Mouse (Mus musculus): ENCODE data around the gene Gm27021. TPM values are rescaled to one million over a fixed set of nuclear protein-coding genes. Genes with fewer than 3 reads are reported as not detected.

The Gm27021 gene
- total RNA-seq, 1 experiment from 2014 or later = not detected

DNA sequence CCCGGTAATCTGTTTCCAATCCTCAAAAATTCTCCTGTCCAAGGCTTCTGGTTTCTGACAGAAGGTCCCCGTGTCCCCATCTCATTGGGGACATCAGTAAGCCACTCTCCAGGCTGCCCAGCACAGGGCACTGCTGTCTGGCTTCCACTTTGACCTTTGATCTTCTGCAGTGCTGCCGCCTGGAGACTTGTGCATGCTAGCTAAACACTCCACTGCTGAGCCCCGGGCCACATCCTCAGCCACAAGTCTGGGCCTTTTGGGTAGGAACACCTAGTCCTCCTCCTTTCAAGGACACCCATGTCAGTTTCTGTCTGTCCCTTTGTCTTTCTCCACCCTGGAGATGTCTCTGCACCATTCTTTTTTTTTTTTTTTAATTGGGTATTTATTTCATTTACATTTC is 25.1 kb upstream of the Gm27021 start:
- no peak for ATAC-seq (replicated peaks in 1 of 2; ENCODE audit: insufficient read depth in 1 of 2, low FRiP score in 2 of 2, low TSS enrichment in 1 of 2, low read depth in 1 of 2, poor library complexity in 2 of 2, severe bottlenecking in 2 of 2)

DNA sequence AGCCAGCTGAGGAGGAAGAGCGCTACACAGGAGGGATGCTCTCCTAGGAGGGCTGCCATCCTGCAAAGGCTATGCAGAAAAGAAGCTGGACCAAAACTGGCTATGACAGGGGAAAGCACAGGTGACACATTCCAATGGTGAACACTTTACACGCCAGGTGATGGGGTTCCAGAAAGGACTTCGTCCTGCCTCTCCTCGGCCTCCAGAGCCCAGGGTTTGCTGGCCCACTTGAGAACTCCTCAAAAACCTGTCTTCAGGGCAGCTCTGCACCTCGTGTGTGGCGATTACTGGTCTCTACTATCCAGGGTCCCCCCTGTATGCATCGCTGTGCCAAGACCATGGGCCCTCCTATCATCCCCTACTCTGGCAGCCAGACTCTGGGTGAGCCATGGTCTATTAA is 20.6 kb upstream of the Gm27021 start:
- no peak for ATAC-seq (replicated peaks in 1 of 2; ENCODE audit: insufficient read depth in 1 of 2, low FRiP score in 2 of 2, low TSS enrichment in 1 of 2, low read depth in 1 of 2, poor library complexity in 2 of 2, severe bottlenecking in 2 of 2)

- no peak for ATAC-seq (replicated peaks in 1 of 2; ENCODE audit: insufficient read depth in 1 of 2, low FRiP score in 2 of 2, low TSS enrichment in 1 of 2, low read depth in 1 of 2, poor library complexity in 2 of 2, severe bottlenecking in 2 of 2)
Measured at GRCm38 (mm10) chr8:120687786-120688185, 19.9 kb upstream of the Gm27021 start.

DNA sequence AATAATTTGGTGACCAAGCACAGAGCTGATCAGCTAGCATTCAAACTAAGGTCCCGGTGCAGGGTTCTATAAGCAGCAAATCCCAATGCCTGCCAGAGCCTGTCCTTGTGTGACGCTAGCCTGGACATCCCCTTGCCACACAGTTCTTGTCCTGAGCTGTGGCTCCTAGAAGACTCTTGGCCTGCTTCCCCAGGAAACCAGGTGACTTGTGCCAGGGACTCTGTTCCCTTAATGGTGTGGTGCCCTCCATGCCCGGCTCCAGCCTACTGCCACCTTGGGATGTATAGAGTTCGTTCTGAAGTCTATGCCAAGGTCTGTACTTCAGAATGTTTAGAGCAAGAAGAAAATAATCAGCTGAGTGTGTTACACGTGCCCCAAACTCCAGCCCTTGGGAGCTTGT is 18.7 kb upstream of the Gm27021 start:
- ATAC-seq (replicated peaks in 1 of 2; ENCODE audit: insufficient read depth in 1 of 2, low FRiP score in 2 of 2, low TSS enrichment in 1 of 2, low read depth in 1 of 2, poor library complexity in 2 of 2, severe bottlenecking in 2 of 2) = no peak

GRCm38 (mm10) chr8:120686051-120686450 is 18.2 kb upstream of the Gm27021 start:
- peak; percentile 77 to 81 for ATAC-seq (replicated peaks in 1 of 2; ENCODE audit: insufficient read depth in 1 of 2, low FRiP score in 2 of 2, low TSS enrichment in 1 of 2, low read depth in 1 of 2, poor library complexity in 2 of 2, severe bottlenecking in 2 of 2)

DNA sequence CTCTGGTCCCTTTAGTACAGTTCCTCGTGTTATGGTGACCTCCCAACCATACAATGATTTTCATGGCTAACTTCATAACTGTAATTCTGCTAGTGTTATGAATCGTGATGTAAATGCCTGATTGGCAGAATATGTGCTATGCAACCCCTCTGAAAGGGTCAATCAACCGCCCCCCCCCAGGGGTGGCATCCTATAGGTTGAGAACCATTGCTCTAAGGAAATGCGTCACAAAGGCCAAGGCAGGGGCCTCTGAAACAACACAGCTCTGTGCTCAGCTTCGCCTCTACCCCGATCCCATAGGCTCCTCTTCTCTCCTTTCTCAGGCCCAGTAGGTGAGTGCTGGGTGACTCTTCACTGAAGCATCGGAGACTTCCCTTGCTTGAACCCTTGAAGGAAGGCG is 17.7 kb upstream of the Gm27021 start:
- no peak for ATAC-seq (replicated peaks in 1 of 2; ENCODE audit: insufficient read depth in 1 of 2, low FRiP score in 2 of 2, low TSS enrichment in 1 of 2, low read depth in 1 of 2, poor library complexity in 2 of 2, severe bottlenecking in 2 of 2)

DNA sequence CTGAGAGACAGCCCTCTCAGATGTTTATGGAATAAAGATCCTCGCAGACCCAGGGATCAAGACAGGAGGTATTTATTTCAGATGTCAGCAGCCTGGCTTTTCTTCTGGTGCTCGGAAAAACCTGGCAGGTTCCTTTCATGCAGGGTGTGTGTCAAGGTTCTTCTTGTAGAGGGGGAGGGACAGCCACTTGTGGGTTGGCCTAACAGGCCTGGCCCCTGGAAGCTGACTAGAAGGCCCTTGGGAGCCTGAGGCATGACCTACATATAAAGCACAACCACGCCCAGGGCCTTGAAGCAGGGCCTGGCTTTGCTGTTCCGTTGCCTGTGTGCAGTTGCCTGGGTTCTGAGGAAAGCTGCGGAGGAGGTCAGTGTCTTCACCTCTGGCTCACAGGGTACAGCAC is 17.2 kb upstream of the Gm27021 start:
- no peak for ATAC-seq (replicated peaks in 1 of 2; ENCODE audit: insufficient read depth in 1 of 2, low FRiP score in 2 of 2, low TSS enrichment in 1 of 2, low read depth in 1 of 2, poor library complexity in 2 of 2, severe bottlenecking in 2 of 2)

DNA sequence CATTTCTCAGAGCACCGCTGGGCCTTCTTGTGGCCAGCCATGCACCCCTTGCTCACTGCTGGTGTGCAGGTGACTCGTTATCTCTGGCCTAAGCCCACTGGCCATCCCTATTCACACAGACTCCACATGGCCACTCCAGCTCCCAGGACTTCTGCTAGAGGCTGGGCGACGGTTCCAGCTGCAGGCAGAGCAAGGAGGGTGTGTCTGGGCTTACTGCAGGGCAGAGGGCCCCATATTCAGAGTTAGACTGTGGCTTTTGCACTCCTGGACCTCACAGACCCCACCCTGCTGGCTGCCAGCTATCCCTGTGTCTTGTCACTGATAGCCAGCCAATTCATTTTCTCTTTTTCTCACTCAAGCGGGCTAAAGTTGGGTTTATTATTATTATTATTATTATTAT is 16.2 kb upstream of the Gm27021 start:
- no peak for ATAC-seq (replicated peaks in 1 of 2; ENCODE audit: insufficient read depth in 1 of 2, low FRiP score in 2 of 2, low TSS enrichment in 1 of 2, low read depth in 1 of 2, poor library complexity in 2 of 2, severe bottlenecking in 2 of 2)

DNA sequence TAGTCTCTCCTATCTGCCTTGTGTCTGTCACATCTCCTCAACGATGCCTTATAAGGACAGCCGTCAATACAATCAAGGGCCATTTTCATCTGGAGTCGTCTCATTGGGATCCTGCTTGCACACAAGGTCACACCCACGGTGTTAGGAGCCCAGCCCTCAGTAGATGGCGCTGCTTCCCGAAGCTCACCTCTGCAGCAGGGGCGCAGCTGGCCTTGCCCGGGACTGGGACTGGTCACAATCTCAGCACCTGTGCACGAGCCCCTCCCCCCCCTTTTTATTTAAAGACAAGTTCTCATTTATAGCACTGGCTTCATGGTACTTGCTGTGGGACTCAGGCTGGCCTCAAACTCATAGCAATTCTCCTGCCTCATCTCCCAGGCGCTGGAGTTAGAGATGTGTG is 15.7 kb upstream of the Gm27021 start:
- peak in 1 of 2 experiments; percentile 42; a peak in 1 of 4 replicates for ATAC-seq (replicated peaks in 1 of 2; ENCODE audit: insufficient read depth in 1 of 2, low FRiP score in 2 of 2, low TSS enrichment in 1 of 2, low read depth in 1 of 2, poor library complexity in 2 of 2, severe bottlenecking in 2 of 2)

DNA sequence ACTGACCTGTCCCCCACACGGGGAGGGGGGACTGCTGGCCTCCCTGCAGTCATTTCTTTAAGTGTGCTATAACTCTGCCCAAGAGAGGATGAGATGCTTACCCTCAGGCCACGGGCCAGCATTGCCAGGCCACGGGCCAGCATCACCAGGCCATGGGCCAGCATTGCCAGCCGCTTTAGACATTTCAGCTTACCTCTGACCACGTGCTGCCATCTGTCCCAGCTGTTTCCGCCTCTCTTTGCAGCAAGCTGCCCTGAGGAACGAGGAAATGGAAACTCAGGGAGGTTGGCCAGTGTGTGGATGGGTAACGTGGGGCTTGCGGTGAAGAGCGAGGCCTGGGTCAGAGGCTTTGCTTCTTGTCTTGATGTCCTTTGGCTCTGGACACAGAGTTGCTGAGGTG is 13.2 kb upstream of the Gm27021 start:
- no peak for ATAC-seq (replicated peaks in 1 of 2; ENCODE audit: insufficient read depth in 1 of 2, low FRiP score in 2 of 2, low TSS enrichment in 1 of 2, low read depth in 1 of 2, poor library complexity in 2 of 2, severe bottlenecking in 2 of 2)

- ATAC-seq (replicated peaks in 1 of 2; ENCODE audit: insufficient read depth in 1 of 2, low FRiP score in 2 of 2, low TSS enrichment in 1 of 2, low read depth in 1 of 2, poor library complexity in 2 of 2, severe bottlenecking in 2 of 2) = peak in 1 of 2 experiments; percentile 38; a peak in 1 of 4 replicates
Measured at GRCm38 (mm10) chr8:120680405-120680804, 12.5 kb upstream of the Gm27021 start.

- ATAC-seq (replicated peaks in 1 of 2; ENCODE audit: insufficient read depth in 1 of 2, low FRiP score in 2 of 2, low TSS enrichment in 1 of 2, low read depth in 1 of 2, poor library complexity in 2 of 2, severe bottlenecking in 2 of 2) = no peak
Measured at GRCm38 (mm10) chr8:120679629-120680387, 11.9 kb upstream of the Gm27021 start.

- ATAC-seq (replicated peaks in 1 of 2; ENCODE audit: insufficient read depth in 1 of 2, low FRiP score in 2 of 2, low TSS enrichment in 1 of 2, low read depth in 1 of 2, poor library complexity in 2 of 2, severe bottlenecking in 2 of 2) = peak; percentile 63 to 70; a peak in 2 of 4 replicates
Measured at GRCm38 (mm10) chr8:120678447-120678846, 10.6 kb upstream of the Gm27021 start.

- no peak for ATAC-seq (replicated peaks in 1 of 2; ENCODE audit: insufficient read depth in 1 of 2, low FRiP score in 2 of 2, low TSS enrichment in 1 of 2, low read depth in 1 of 2, poor library complexity in 2 of 2, severe bottlenecking in 2 of 2)
Measured at GRCm38 (mm10) chr8:120675718-120676117, 7.8 kb upstream of the Gm27021 start.

DNA sequence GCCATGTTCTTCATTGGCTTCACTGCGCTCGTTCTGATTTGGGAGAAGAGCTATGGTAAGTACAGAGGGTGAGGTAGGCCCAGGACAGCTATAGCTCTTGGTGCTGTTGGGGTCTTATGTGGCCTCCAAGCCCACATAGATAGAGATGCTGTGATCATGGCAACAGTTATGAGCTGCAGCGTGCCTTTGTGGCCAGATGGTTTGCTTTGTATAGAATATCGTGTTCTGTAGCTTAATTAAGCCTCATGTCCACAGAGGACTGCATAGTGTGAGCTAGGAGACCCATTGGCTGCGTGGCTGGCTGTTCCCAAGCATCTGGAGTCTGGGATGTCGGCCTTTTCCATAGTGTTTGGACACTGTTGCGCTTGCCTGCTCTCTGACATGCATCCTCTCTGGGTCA is 5.4 kb upstream of the Gm27021 start:
- ATAC-seq (replicated peaks in 1 of 2; ENCODE audit: insufficient read depth in 1 of 2, low FRiP score in 2 of 2, low TSS enrichment in 1 of 2, low read depth in 1 of 2, poor library complexity in 2 of 2, severe bottlenecking in 2 of 2) = no peak

DNA sequence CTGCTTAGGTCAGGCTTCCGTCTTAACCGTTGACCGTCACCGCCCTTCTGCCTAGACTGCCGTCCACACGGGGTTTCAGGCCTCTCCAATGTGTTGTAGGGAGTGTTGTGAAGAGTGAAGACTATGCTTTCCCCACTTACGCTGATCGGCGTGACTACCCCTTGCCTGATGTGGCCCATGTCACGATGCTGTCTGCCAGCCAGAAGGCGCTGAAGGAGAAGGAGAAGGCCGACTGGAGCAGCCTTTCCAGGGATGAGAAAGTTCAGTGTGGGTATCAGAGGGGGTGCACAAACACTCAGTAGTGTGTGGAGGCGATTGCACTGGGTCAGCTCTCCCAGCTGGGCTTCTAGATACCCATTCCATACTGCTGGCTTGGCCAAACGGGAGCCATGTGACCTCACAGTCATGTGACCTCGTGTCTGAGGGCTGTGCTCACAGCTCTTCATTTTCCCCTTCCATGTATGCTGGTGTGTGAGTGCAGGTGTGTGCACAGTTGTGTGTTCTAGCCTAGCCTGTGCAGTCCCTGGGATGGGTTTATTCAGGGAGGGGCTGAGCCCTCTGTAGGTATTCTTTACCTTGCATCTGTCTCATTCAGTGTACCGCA is 4.8 kb upstream of the Gm27021 start:
- ATAC-seq (replicated peaks in 1 of 2; ENCODE audit: insufficient read depth in 1 of 2, low FRiP score in 2 of 2, low TSS enrichment in 1 of 2, low read depth in 1 of 2, poor library complexity in 2 of 2, severe bottlenecking in 2 of 2) = no peak

DNA sequence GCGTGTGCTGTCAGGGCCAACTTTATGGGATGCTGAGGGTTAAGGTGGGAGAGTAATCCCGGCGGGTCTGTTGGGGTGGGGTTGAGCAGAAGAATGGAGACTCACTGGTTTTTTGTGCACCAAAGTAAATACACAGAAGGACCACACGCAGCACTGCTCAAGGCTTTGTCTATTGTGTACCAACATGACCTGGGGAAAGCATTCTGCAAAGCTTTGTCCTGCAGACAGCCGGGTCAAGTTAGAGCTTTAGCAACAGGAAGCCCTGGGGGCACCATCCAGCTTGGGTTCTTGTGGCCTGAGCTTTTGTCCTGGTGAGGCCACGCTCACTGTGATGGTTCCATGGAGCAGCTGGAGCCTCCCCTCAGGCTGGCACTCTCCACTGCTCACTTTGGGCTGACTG is 3.9 kb upstream of the Gm27021 start:
- no peak for ATAC-seq (replicated peaks in 1 of 2; ENCODE audit: insufficient read depth in 1 of 2, low FRiP score in 2 of 2, low TSS enrichment in 1 of 2, low read depth in 1 of 2, poor library complexity in 2 of 2, severe bottlenecking in 2 of 2)

GRCm38 (mm10) chr8:120668374-120668905 is 561 bp upstream of the Gm27021 start, which contains the start of gene Emc8:
Gene Emc8 (minus strand): TSS chr8:120668573.
- ATAC-seq (replicated peaks in 1 of 2; ENCODE audit: insufficient read depth in 1 of 2, low FRiP score in 2 of 2, low TSS enrichment in 1 of 2, low read depth in 1 of 2, poor library complexity in 2 of 2, severe bottlenecking in 2 of 2) = no peak

Data from hematopoietic stem cell, adult 5-6 weeks (primary cell).